Mouse (Mus musculus) lung, adult 2 months (tissue): ENCODE data around the gene Slc4a4.
A peak's percentile ranks its signal among the peaks of the same experiment; 100 is the strongest.

Source experiments
- CTCF ChIP-seq: fragments of 200-500 bp; IDR thresholded peaks from 2 replicates; pipeline ENCODE4 v1.5.1; 2011; ENCODE audit warnings: mild to moderate bottlenecking, low read length, control low read depth; ENCODE audit not compliant: insufficient read depth
- POLR2A ChIP-seq: fragments of 200-500 bp; IDR thresholded peaks from 2 replicates; pipeline ENCODE4 v1.6.1; 2011; ENCODE audit warnings: low read depth, mild to moderate bottlenecking, control low read depth, low read length, borderline replicate concordance; ENCODE audit errors: extremely low read depth

DNA sequence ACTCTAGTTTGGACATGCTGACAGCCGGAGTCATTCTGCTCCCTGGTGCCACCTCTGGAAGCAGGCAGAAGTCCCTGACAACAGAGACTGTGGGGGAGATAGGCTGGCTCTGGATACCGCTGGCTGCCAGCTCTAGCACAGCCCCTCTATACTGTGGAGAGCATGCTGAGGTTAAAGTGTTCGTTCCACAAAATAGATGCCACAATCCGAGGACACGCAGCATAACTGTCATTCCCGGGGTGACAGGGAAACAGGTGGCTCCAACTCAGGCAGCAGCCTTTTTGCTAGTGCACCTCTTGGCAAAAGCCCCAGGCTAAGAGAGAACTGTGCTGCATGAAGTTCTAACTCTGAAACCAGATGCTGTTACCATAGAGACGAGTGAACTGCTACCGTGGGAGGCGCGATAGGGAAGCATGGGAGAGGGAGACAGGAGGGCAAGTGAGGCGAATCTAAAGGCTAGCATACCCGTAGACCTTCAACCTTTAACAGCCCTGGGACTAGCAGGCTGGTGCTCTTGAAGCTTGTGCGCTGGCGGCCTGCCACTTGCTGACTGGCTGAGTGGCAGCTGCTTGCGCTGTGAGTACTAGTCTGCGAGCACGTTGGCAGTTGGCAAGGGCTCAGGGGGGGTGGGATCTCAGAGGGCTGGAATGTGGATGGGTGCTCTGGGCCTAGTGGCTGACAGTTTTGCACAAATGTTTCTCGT is 42.9 kb downstream of the Slc4a4 start:
- TF ChIP-seq POLR2A (no peak), CTCF (peak; percentile 25; the same call in 1 of the 2 replicates)
